Mouse (Mus musculus): Measurements from ENCODE around the gene Phldb2. TPM values are rescaled to one million over a fixed set of nuclear protein-coding genes. Genes with fewer than 3 reads are reported as not detected.
A peak's percentile ranks its signal among the peaks of the same experiment; 100 is the strongest.

Gene Phldb2
- total RNA-seq, 2 experiments from 2014 or later, result 87.3 to 88.9 TPM

- no peak for DNase-seq
Observed at GRCm38 (mm10) chr16:45724742-45725102, 228.7 kb downstream of the Phldb2 start.

- DNase-seq, result peak; percentile 20
Observed at GRCm38 (mm10) chr16:45724061-45724741, 229.2 kb downstream of the Phldb2 start, which contains the start of gene Tagln3. Gene Tagln3, minus strand, starts transcription at chr16:45724608.

GRCm38 (mm10) chr16:45723172-45723901 lies 230.1 kb downstream of the Phldb2 start:
- DNase-seq, result no peak

- no peak for DNase-seq
Observed at GRCm38 (mm10) chr16:45722460-45722951, 230.9 kb downstream of the Phldb2 start.

GRCm38 (mm10) chr16:45720022-45720630 lies 233.3 kb downstream of the Phldb2 start:
- DNase-seq, result no peak

- DNase-seq, result no peak
Observed at GRCm38 (mm10) chr16:45718296-45718695, 235.1 kb downstream of the Phldb2 start.

- DNase-seq, result no peak
Observed at GRCm38 (mm10) chr16:45714489-45715150, 238.8 kb downstream of the Phldb2 start.

GRCm38 (mm10) chr16:45713878-45714277 lies 239.5 kb downstream of the Phldb2 start:
- DNase-seq, result no peak

GRCm38 (mm10) chr16:45713261-45713660 lies 240.1 kb downstream of the Phldb2 start:
- no peak for DNase-seq

GRCm38 (mm10) chr16:45711263-45711662 lies 242.1 kb downstream of the Phldb2 start:
- DNase-seq, result no peak

- no peak for DNase-seq
Observed at GRCm38 (mm10) chr16:45699301-45699700, 254.1 kb downstream of the Phldb2 start.

- DNase-seq, result no peak
Observed at GRCm38 (mm10) chr16:45697996-45698395, 255.4 kb downstream of the Phldb2 start.

Other genes with a start within 250 kb of the Phldb2 start
- under 1 TPM; 0.43 to 0.57 TPM for gene Tagln3, start 229.0 kb downstream of the Phldb2 start, total RNA-seq (2021)
- 10 to 100 TPM; 23.1 to 26.9 TPM for gene Abhd10, start 210.6 kb downstream of the Phldb2 start, total RNA-seq (2021)
- under 1 TPM; 0.45 to 0.50 TPM for gene Plcxd2, start 56.6 kb upstream of the Phldb2 start, total RNA-seq (2021)
- not detected for gene Cd96, start 166.7 kb upstream of the Phldb2 start, total RNA-seq (2021)
- gene Gm4737, start 201.5 kb upstream of the Phldb2 start, total RNA-seq (2021), result 10 to 100 TPM; 18.7 to 21.9 TPM